15 mouse cellular contexts compared by ENCODE assay signal in the genomic region with DNA sequence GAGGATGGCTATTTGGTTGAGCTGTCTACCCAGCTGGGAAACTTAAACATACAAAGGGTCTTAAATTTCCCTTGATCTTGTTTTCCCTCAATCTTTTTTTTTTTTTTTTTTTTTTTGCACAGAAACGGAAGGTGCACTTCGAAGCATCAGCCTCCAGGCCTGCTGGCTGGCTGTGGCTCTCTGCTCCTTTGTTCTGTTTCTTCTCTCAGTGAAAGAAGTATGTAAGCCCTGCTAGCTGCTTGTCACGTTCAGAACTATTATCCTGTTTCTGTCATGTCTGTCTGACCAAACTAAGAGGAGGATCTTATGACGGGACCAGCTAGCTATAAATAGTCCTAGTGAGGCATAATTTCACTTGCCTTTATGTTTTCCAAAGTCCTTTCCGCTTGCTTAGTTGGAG. TPM values are rescaled to one million over a fixed set of nuclear protein-coding genes. Genes with fewer than 3 reads are reported as not detected.
A peak's percentile ranks its signal among the peaks of the same experiment; 100 is the strongest.
DNase-seq lines count a peak whose midpoint lies in the region; ATAC-seq and TF ChIP-seq lines count a peak whose summit lies in the region.
"Had no signal": no experiment of that assay in that cellular context is flagged by ENCODE, and none has a peak within 500 bp of the region (broad histone marks: within the 10 kb centered on the region; RNA-seq: fewer than 3 reads in every experiment).

No protein-coding gene starts in this region.

- H3K4me1 ChIP-seq in hindbrain, embryonic 10.5 days (replicated peaks), result 0 out of 2 replicates have a peak, but pooled peaks cover 3% of the 10 kb centered on the region
- H3K4me1 ChIP-seq in hindbrain, embryonic 16.5 days (ENCODE audit: control insufficient read depth, insufficient read depth, low read depth, low read length), result no peaks in the 10 kb centered on the region; the same call in 1 of the 2 replicates
- no peaks in the 10 kb centered on the region; the same call in 1 of the 2 replicates for H3K4me1 ChIP-seq in neural tube, embryonic 11.5 days (ENCODE audit: control insufficient read depth, insufficient read depth, low read length)
- H3K4me1 ChIP-seq: embryonic facial prominence, embryonic 15.5 days had no signal

- no peak for ATAC-seq in hindbrain, embryonic 16.5 days
- no peak for ATAC-seq in neural tube, embryonic 11.5 days (ENCODE audit: insufficient read depth, low FRiP score, low TSS enrichment)
- ATAC-seq: midbrain, embryonic 16.5 days had no signal

- 55% methylated on average over 5 of the region's 5 CpGs for WGBS in hindbrain, embryonic 10.5 days
- WGBS in hindbrain, embryonic 16.5 days, result 35% methylated on average over 5 of the region's 5 CpGs
- WGBS in neural tube, embryonic 11.5 days, result 34% methylated on average over 5 of the region's 5 CpGs

- H3K27me3 ChIP-seq in hindbrain, embryonic 10.5 days (ENCODE audit: insufficient read depth, poor library complexity, severe bottlenecking), result no peaks in the 10 kb centered on the region
- H3K27me3 ChIP-seq in hindbrain, embryonic 16.5 days (replicated peaks; ENCODE audit: control insufficient read depth, insufficient read depth, low read length), result no peaks in the 10 kb centered on the region
- no peaks in the 10 kb centered on the region for H3K27me3 ChIP-seq in neural tube, embryonic 11.5 days (ENCODE audit: control insufficient read depth, insufficient read depth, low read length)
- H3K27me3 ChIP-seq: embryonic facial prominence, embryonic 15.5 days had no signal

- H3K36me3 ChIP-seq in hindbrain, embryonic 10.5 days, result no peaks in the 10 kb centered on the region
- H3K36me3 ChIP-seq in hindbrain, embryonic 16.5 days (ENCODE audit: control insufficient read depth, insufficient read depth, low read length), result no peaks in the 10 kb centered on the region
- H3K36me3 ChIP-seq in neural tube, embryonic 11.5 days (ENCODE audit: control insufficient read depth, insufficient read depth, low read length), result no peaks in the 10 kb centered on the region
- H3K36me3 ChIP-seq: embryonic facial prominence, embryonic 15.5 days had no signal

- no peaks in the 10 kb centered on the region for H3K9me3 ChIP-seq in hindbrain, embryonic 10.5 days
- H3K9me3 ChIP-seq in hindbrain, embryonic 16.5 days (ENCODE audit: control insufficient read depth, low read length), result no peaks in the 10 kb centered on the region
- H3K9me3 ChIP-seq in neural tube, embryonic 11.5 days (ENCODE audit: control insufficient read depth, low read length), result no peaks in the 10 kb centered on the region
- H3K9me3 ChIP-seq: embryonic facial prominence, embryonic 15.5 days had no signal

- H3K9ac ChIP-seq in hindbrain, embryonic 16.5 days (ENCODE audit: low read depth, low read length), result no peak overlapping the region
- H3K9ac ChIP-seq in neural tube, embryonic 11.5 days (ENCODE audit: low read length), result no peak overlapping the region
- H3K9ac ChIP-seq: embryonic facial prominence, embryonic 15.5 days; lung, embryonic 14.5 days had no signal

- peak overlapping the region; percentile 80 for H3K27ac ChIP-seq in gastrocnemius, adult 2 months
- H3K27ac ChIP-seq in hindbrain, embryonic 10.5 days, result no peak overlapping the region
- no peak overlapping the region for H3K27ac ChIP-seq in hindbrain, embryonic 16.5 days (ENCODE audit: low read depth, low read length)
- 0 out of 2 replicates have a peak overlapping the region, but pooled peaks have one; percentile 15 for H3K27ac ChIP-seq in neural tube, embryonic 11.5 days (ENCODE audit: low read depth, low read length)
- H3K27ac ChIP-seq: embryonic facial prominence, embryonic 15.5 days had no signal

- H3K4me2 ChIP-seq in hindbrain, embryonic 16.5 days (ENCODE audit: low read length), result no peak overlapping the region
- H3K4me2 ChIP-seq in neural tube, embryonic 11.5 days (ENCODE audit: low read depth), result no peak overlapping the region
- H3K4me2 ChIP-seq: embryonic facial prominence, embryonic 15.5 days; lung, embryonic 14.5 days had no signal

- H3K4me3 ChIP-seq in gastrocnemius, adult 2 months, result peak overlapping the region; percentile 36
- H3K4me3 ChIP-seq in hindbrain, embryonic 10.5 days, result no peak overlapping the region
- H3K4me3 ChIP-seq in hindbrain, embryonic 16.5 days (ENCODE audit: low read length), result no peak overlapping the region
- no peak overlapping the region for H3K4me3 ChIP-seq in neural tube, embryonic 11.5 days (ENCODE audit: low read depth, low read length)
- H3K4me3 ChIP-seq: embryonic facial prominence, embryonic 15.5 days had no signal

- intact Hi-C loops in gastrocnemius, adult 2 months (cut with DNase I), result no loop called here

- DNase-seq in gastrocnemius, adult 2 months, result no peak
- DNase-seq in gastrocnemius, postnatal 25 days, result no peak
- peak; percentile 4 for DNase-seq in hindbrain, embryonic 10.5 days (ENCODE audit: low spot score)
- DNase-seq in neural tube, embryonic 11.5 days (ENCODE audit: low spot score), result peak; percentile 17
- DNase-seq in neural tube, embryonic 10.5 days (ENCODE audit: extremely low spot score, low spot score), result no peak
- no peak for DNase-seq in MN1 (ENCODE audit: low spot score)
- DNase-seq: adrenal gland, postnatal 14 days; cerebellum, postnatal 10 days; kidney, adult 18-20 months; liver; lung, embryonic 14.5 days; thymus, postnatal 4 days had no signal

- TF ChIP-seq CTCF in gastrocnemius, adult 2 months (IDR thresholded peaks at IDR 0.05), result no peak

RNA-seq across cellular contexts. Expression of a gene that starts 33.6 kb away (rescaled TPM):
- total RNA-seq in gastrocnemius, adult 2 months (2021), result 100 to 1,000 TPM in 1 of 2 experiments, 10 to 100 TPM in 1; 87.5 to 127 TPM
- total RNA-seq in gastrocnemius, postnatal 25 days (2021), result 100 to 1,000 TPM in 1 of 2 experiments, 10 to 100 TPM in 1; 96.4 to 136 TPM
- 65.7 and 76.3 TPM in 2 replicates for polyA plus RNA-seq in hindbrain, embryonic 10.5 days (2016; fragmentation: Nextera tagmentation; extraction: Ambion mirVana)
- 530 and 598 TPM in 2 replicates for polyA plus RNA-seq in hindbrain, embryonic 16.5 days (2015; fragmentation: Nextera tagmentation; extraction: Ambion mirVana)
- 103 and 119 TPM in 2 replicates for polyA plus RNA-seq in neural tube, embryonic 11.5 days (2014; fragmentation: Nextera tagmentation; extraction: Ambion mirVana)

Comparison
In these comparisons a context has a peak if more than half of its experiments do, and no peak if none do; other contexts are left out.
1. DNase-seq: peak in hindbrain, embryonic 10.5 days (single experiment) and neural tube, embryonic 11.5 days (single experiment); none in gastrocnemius, adult 2 months (single experiment), gastrocnemius, postnatal 25 days (single experiment), neural tube, embryonic 10.5 days (single experiment) and MN1 (single experiment).
2. H3K27ac ChIP-seq: peak in gastrocnemius, adult 2 months (single experiment) and neural tube, embryonic 11.5 days (single experiment); none in hindbrain, embryonic 10.5 days (single experiment) and hindbrain, embryonic 16.5 days (single experiment).